Mouse (Mus musculus) E14TG2a.4 (cell line): ENCODE measurements at regions not wholly inside any gene's neighbourhood (a gene's known extent, or its start where the extent isn't known, plus 50 kb on each side); places are given as distances from the start of the nearest gene placed in this dataset.

Experiments used
- CTCF ChIP-seq: conservative IDR thresholded peaks from 2 replicates; pipeline ENCODE4 v1.5.1; 2014; ENCODE audit warnings: low read length
- NANOG ChIP-seq: IDR thresholded peaks from 2 replicates; pipeline ENCODE4 v1.6.1; 2014; ENCODE audit warnings: borderline replicate concordance, low read length, mixed read lengths
- POU5F1 ChIP-seq: IDR thresholded peaks from 2 replicates; pipeline ENCODE4 v1.6.1; 2014; ENCODE audit warnings: low read length, borderline replicate concordance

DNA sequence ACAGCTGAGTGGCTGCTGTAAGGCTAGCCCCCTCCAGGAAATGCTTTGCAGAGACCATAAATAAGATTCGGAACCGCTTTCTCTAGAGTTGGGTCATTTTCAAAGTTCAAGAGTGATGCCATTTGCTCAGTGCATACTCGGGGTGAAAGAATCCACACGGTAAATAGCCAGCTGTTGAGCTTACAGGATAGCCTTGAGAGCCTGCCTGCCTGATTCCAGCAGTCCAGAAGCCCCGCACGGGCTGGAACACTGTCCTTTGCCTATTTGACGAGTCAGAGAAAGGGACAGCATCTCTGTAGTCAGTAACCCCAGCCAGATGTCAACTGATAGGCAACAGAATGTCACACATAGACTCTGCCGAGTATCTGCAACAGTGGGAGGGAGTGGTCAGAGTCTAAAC lies 140.7 kb downstream of the Zfp365 start:
- TF ChIP-seq CTCF, result no peak
- TF ChIP-seq POU5F1, result no peak
- TF ChIP-seq NANOG, result no peak
